Comparison of ENCODE assay signal across 8 mouse cellular contexts in the genomic region with DNA sequence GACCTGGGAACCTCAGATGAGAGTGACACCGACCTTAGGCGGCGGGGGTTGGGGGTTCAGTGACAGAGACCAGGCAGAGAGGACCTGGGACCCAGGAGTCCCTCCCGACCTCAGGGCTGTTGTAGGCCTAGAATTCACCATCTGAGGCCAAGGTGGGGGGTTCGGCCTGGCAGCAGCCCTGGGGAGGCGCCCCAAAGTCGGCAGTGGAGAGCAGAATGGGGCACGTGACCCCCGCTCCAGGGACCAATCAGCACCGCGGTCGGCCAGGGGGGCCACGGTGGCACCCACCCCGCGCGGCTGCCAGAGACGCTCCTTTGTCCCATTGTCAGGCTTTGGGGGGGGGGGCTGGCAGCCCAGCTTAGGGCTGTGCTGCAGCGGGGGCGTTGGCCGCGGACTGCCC. TPM values are rescaled to one million over a fixed set of nuclear protein-coding genes. Genes with fewer than 3 reads are reported as not detected.
DNase-seq lines count a peak whose midpoint lies in the region; ATAC-seq and TF ChIP-seq lines count a peak whose summit lies in the region.

No protein-coding gene starts in this region.

- H3K27me3 ChIP-seq in embryonic facial prominence, embryonic 10.5 days (replicated peaks; ENCODE audit: low read depth, poor library complexity, severe bottlenecking) = peaks cover 95% of the 10 kb centered on the region
- H3K27me3 ChIP-seq in hindbrain, embryonic 12.5 days = peaks cover 70% of the 10 kb centered on the region
- 0 out of 2 replicates have a peak, but pooled peaks cover 5% of the 10 kb centered on the region for H3K27me3 ChIP-seq in midbrain, embryonic 15.5 days (replicated peaks)

- H3K36me3 ChIP-seq in embryonic facial prominence, embryonic 10.5 days (replicated peaks) = no peaks in the 10 kb centered on the region
- no peaks in the 10 kb centered on the region for H3K36me3 ChIP-seq in hindbrain, embryonic 12.5 days
- no peaks in the 10 kb centered on the region for H3K36me3 ChIP-seq in midbrain, embryonic 15.5 days (replicated peaks)

- TF ChIP-seq CTCF in left cerebral cortex, adult 2 months (IDR thresholded peaks at IDR 0.05) = no peak

- peak overlapping the region; percentile 92 for H3K4me2 ChIP-seq in hindbrain, embryonic 12.5 days (replicated peaks)
- peak overlapping the region; percentile 80 for H3K4me2 ChIP-seq in midbrain, embryonic 15.5 days

- ATAC-seq in hindbrain, embryonic 12.5 days (ENCODE audit: low FRiP score) = peak; percentile 7; the same call in 1 of the 2 replicates
- ATAC-seq in midbrain, embryonic 15.5 days (replicated peaks) = peak; percentile 26

- H3K4me3 ChIP-seq in left cerebral cortex, adult 2 months = peak overlapping the region; percentile 76
- H3K4me3 ChIP-seq in embryonic facial prominence, embryonic 10.5 days = peak overlapping the region; percentile 83
- peak overlapping the region; percentile 83 for H3K4me3 ChIP-seq in hindbrain, embryonic 12.5 days
- peak overlapping the region; percentile 93 for H3K4me3 ChIP-seq in midbrain, embryonic 15.5 days

- no peaks in the 10 kb centered on the region for H3K9me3 ChIP-seq in embryonic facial prominence, embryonic 10.5 days
- H3K9me3 ChIP-seq in hindbrain, embryonic 12.5 days (replicated peaks) = no peaks in the 10 kb centered on the region
- no peaks in the 10 kb centered on the region for H3K9me3 ChIP-seq in midbrain, embryonic 15.5 days

- 5% methylated on average over 21 of the region's 21 CpGs for WGBS in embryonic facial prominence, embryonic 10.5 days
- 4% methylated on average over 17 of the region's 21 CpGs for WGBS in hindbrain, embryonic 12.5 days
- WGBS in midbrain, embryonic 15.5 days = 5% methylated on average over 20 of the region's 21 CpGs

- intact Hi-C loops in left cerebral cortex, adult 2 months (cut with DNase I) = no loop called here

- peaks cover 69% of the 10 kb centered on the region for H3K4me1 ChIP-seq in embryonic facial prominence, embryonic 10.5 days
- peaks cover 65% of the 10 kb centered on the region for H3K4me1 ChIP-seq in hindbrain, embryonic 12.5 days
- peaks cover 50% of the 10 kb centered on the region for H3K4me1 ChIP-seq in midbrain, embryonic 15.5 days

- peak overlapping the region; percentile 82 for H3K9ac ChIP-seq in hindbrain, embryonic 12.5 days
- peak overlapping the region; percentile 92 for H3K9ac ChIP-seq in midbrain, embryonic 15.5 days

- DNase-seq in left cerebral cortex, adult 2 months (ENCODE audit: extremely low spot score in 1 of 2, low spot score in 2 of 2) = no peak
- no peak for DNase-seq in left cerebral cortex, adult 8-10 months (ENCODE audit: low spot score in 2 of 2)
- no peak for DNase-seq in embryonic facial prominence, embryonic 10.5 days (ENCODE audit: low spot score)
- no peak for DNase-seq in natural killer cell, adult 2 months (ENCODE audit: low spot score in 2 of 2)
- DNase-seq in embryo, embryonic 10.5 days (ENCODE audit: low spot score) = no peak
- DNase-seq in frontal cortex, adult 2 months (ENCODE audit: extremely low spot score in 1 of 2, low spot score in 1 of 2) = no peak

- H3K27ac ChIP-seq in left cerebral cortex, adult 2 months = peak overlapping the region; percentile 95
- peak overlapping the region; percentile 69; the same call in 1 of the 2 replicates for H3K27ac ChIP-seq in embryonic facial prominence, embryonic 10.5 days (replicated peaks)
- no peak overlapping the region for H3K27ac ChIP-seq in hindbrain, embryonic 12.5 days
- H3K27ac ChIP-seq in midbrain, embryonic 15.5 days = peak overlapping the region; percentile 84

RNA-seq across cellular contexts. Expression of gene Sema6b, which starts 0.8 kb away (rescaled TPM):
- 100 to 1,000 TPM; 117 to 125 TPM for total RNA-seq in left cerebral cortex, adult 2 months (2021)
- total RNA-seq in left cerebral cortex, adult 8-10 months (2022) = 100 to 1,000 TPM; 116 to 130 (median 121) TPM
- 1.0 and 1.1 TPM in 2 replicates for polyA plus RNA-seq in embryonic facial prominence, embryonic 10.5 days (2016; fragmentation: Nextera tagmentation; extraction: Ambion mirVana)
- polyA plus RNA-seq in hindbrain, embryonic 12.5 days (2016; fragmentation: Nextera tagmentation; extraction: Ambion mirVana) = 9.6 and 11.2 TPM in 2 replicates
- polyA plus RNA-seq in midbrain, embryonic 15.5 days (2015; fragmentation: Nextera tagmentation; extraction: Ambion mirVana) = 19.0 and 21.4 TPM in 2 replicates
- 89.0 and 95.5 TPM in 2 replicates for polyA plus RNA-seq in frontal cortex, adult 2 months (2012; rRNA removed)

RNA-seq across cellular contexts. Expression of gene Lrg1, which starts 17.6 kb away (rescaled TPM):
- 1 to 10 TPM; 4.2 to 6.1 TPM for total RNA-seq in left cerebral cortex, adult 2 months (2021)
- total RNA-seq in left cerebral cortex, adult 8-10 months (2022) = 1 to 10 TPM; 1.5 to 3.4 (median 2.0) TPM
- 0.10 TPM in 1 of 2 replicates, not detected in the other for polyA plus RNA-seq in embryonic facial prominence, embryonic 10.5 days (2016; fragmentation: Nextera tagmentation; extraction: Ambion mirVana)
- 0.25 and 0.27 TPM in 2 replicates for polyA plus RNA-seq in hindbrain, embryonic 12.5 days (2016; fragmentation: Nextera tagmentation; extraction: Ambion mirVana)
- polyA plus RNA-seq in midbrain, embryonic 15.5 days (2015; fragmentation: Nextera tagmentation; extraction: Ambion mirVana) = 0.12 and 0.28 TPM in 2 replicates
- 1.9 and 3.4 TPM in 2 replicates for polyA plus RNA-seq in frontal cortex, adult 2 months (2012; rRNA removed)

RNA-seq across cellular contexts. Expression of gene Plin5, which starts 22.0 kb away (rescaled TPM):
- total RNA-seq in left cerebral cortex, adult 2 months (2021) = under 1 TPM; 0.38 to 0.68 TPM
- total RNA-seq in left cerebral cortex, adult 8-10 months (2022) = under 1 TPM; 0.81 to 0.96 (median 0.93) TPM
- 0.47 and 0.48 TPM in 2 replicates for polyA plus RNA-seq in embryonic facial prominence, embryonic 10.5 days (2016; fragmentation: Nextera tagmentation; extraction: Ambion mirVana)
- polyA plus RNA-seq in hindbrain, embryonic 12.5 days (2016; fragmentation: Nextera tagmentation; extraction: Ambion mirVana) = 0.42 and 0.62 TPM in 2 replicates
- polyA plus RNA-seq in midbrain, embryonic 15.5 days (2015; fragmentation: Nextera tagmentation; extraction: Ambion mirVana) = 1.9 and 2.1 TPM in 2 replicates
- 0.19 and 0.38 TPM in 2 replicates for polyA plus RNA-seq in frontal cortex, adult 2 months (2012; rRNA removed)

RNA-seq across cellular contexts. Expression of gene Tnfaip8l1, which starts 22.9 kb away (rescaled TPM):
- 1 to 10 TPM; 7.5 to 8.7 TPM for total RNA-seq in left cerebral cortex, adult 2 months (2021)
- 1 to 10 TPM; 6.1 to 8.9 (median 7.1) TPM for total RNA-seq in left cerebral cortex, adult 8-10 months (2022)
- 10.3 and 11.7 TPM in 2 replicates for polyA plus RNA-seq in embryonic facial prominence, embryonic 10.5 days (2016; fragmentation: Nextera tagmentation; extraction: Ambion mirVana)
- polyA plus RNA-seq in hindbrain, embryonic 12.5 days (2016; fragmentation: Nextera tagmentation; extraction: Ambion mirVana) = 8.4 and 8.9 TPM in 2 replicates
- 11.1 and 12.7 TPM in 2 replicates for polyA plus RNA-seq in midbrain, embryonic 15.5 days (2015; fragmentation: Nextera tagmentation; extraction: Ambion mirVana)
- 6.6 TPM in 2 replicates for polyA plus RNA-seq in frontal cortex, adult 2 months (2012; rRNA removed)

RNA-seq across cellular contexts. Expression of gene Plin4, which starts 29.8 kb away (rescaled TPM):
- total RNA-seq in left cerebral cortex, adult 2 months (2021) = 1 to 10 TPM; 5.0 to 7.4 TPM
- total RNA-seq in left cerebral cortex, adult 8-10 months (2022) = 10 to 100 TPM in 1 of 4 experiments, 1 to 10 TPM in 3; 4.7 to 14.9 (median 7.5) TPM
- 0.05 TPM in 2 replicates for polyA plus RNA-seq in embryonic facial prominence, embryonic 10.5 days (2016; fragmentation: Nextera tagmentation; extraction: Ambion mirVana)
- polyA plus RNA-seq in hindbrain, embryonic 12.5 days (2016; fragmentation: Nextera tagmentation; extraction: Ambion mirVana) = 0.06 and 0.09 TPM in 2 replicates
- 0.13 and 0.15 TPM in 2 replicates for polyA plus RNA-seq in midbrain, embryonic 15.5 days (2015; fragmentation: Nextera tagmentation; extraction: Ambion mirVana)
- 0.36 and 0.56 TPM in 2 replicates for polyA plus RNA-seq in frontal cortex, adult 2 months (2012; rRNA removed)
